Mouse (Mus musculus): ENCODE data around the gene Zfp873. TPM values are rescaled to one million over a fixed set of nuclear protein-coding genes. Genes with fewer than 3 reads are reported as not detected.
"Not testable (repeated sequence)": the region's sequence is repeated elsewhere in the genome, so short reads cannot be mapped to it uniquely, and the experiment has no call there.

Gene Zfp873
- 11.3 TPM in 1 of 2 replicates, not detected in the other for total RNA-seq (2015; ENCODE audit: low replicate concordance)
- 1.6 and 1.8 TPM in 2 replicates for total RNA-seq (2017; ENCODE audit: low replicate concordance)

GRCm38 (mm10) chr10:82047597-82048459 is at the start of gene Zfp873:
Gene Zfp873, plus strand, starts transcription at chr10:82048123.
- ATAC-seq (replicated peaks; ENCODE audit: low FRiP score, poor library complexity, severe bottlenecking), result peak; percentile 75; the same call in 1 of the 2 replicates

- not testable (repeated sequence) for ATAC-seq (replicated peaks; ENCODE audit: low FRiP score, poor library complexity, severe bottlenecking)
Observed at GRCm38 (mm10) chr10:82003209-82003608, 44.7 kb upstream of the Zfp873 start.

GRCm38 (mm10) chr10:82004822-82005221 is 43.1 kb upstream of the Zfp873 start:
- ATAC-seq (replicated peaks; ENCODE audit: low FRiP score, poor library complexity, severe bottlenecking), result not testable (repeated sequence)

- no peak for ATAC-seq (replicated peaks; ENCODE audit: low FRiP score, poor library complexity, severe bottlenecking)
Observed at GRCm38 (mm10) chr10:82042191-82042590, 5.7 kb upstream of the Zfp873 start.

- no peak for ATAC-seq (replicated peaks; ENCODE audit: low FRiP score, poor library complexity, severe bottlenecking)
Observed at GRCm38 (mm10) chr10:82046603-82047002, 1.3 kb upstream of the Zfp873 start.

- not testable (repeated sequence) for ATAC-seq (replicated peaks; ENCODE audit: low FRiP score, poor library complexity, severe bottlenecking)
Observed at GRCm38 (mm10) chr10:82048460-82048804, 509 bp downstream of the Zfp873 start.

- ATAC-seq (replicated peaks; ENCODE audit: low FRiP score, poor library complexity, severe bottlenecking), result not testable (repeated sequence)
Observed at GRCm38 (mm10) chr10:82082728-82083621, 35.1 kb downstream of the Zfp873 start, which contains the start of gene BC024063. Gene BC024063, plus strand, starts transcription at chr10:82083353.

GRCm38 (mm10) chr10:82083622-82083971 is 35.7 kb downstream of the Zfp873 start:
- not testable (repeated sequence) for ATAC-seq (replicated peaks; ENCODE audit: low FRiP score, poor library complexity, severe bottlenecking)

Other genes with a start within 250 kb of the Zfp873 start
- gene Gm4767, start 235.9 kb upstream of the Zfp873 start, total RNA-seq (2015; ENCODE audit: low replicate concordance), result 0.42 and 2.2 TPM in 2 replicates
- 0.08 TPM in 1 of 2 replicates, not detected in the other for gene Gm4767, start 235.9 kb upstream of the Zfp873 start, total RNA-seq (2017; ENCODE audit: low replicate concordance)
- 7.9 TPM in 1 of 2 replicates, not detected in the other for gene Gm32687, start 184.2 kb upstream of the Zfp873 start, total RNA-seq (2015; ENCODE audit: low replicate concordance)
- gene Gm32687, start 184.2 kb upstream of the Zfp873 start, total RNA-seq (2017; ENCODE audit: low replicate concordance), result 2.2 TPM in 1 of 2 replicates, not detected in the other
- 4.7 TPM in 1 of 2 replicates, not detected in the other for gene Zfp781, start 117.6 kb upstream of the Zfp873 start, total RNA-seq (2015; ENCODE audit: low replicate concordance)
- gene Zfp781, start 117.6 kb upstream of the Zfp873 start, total RNA-seq (2017; ENCODE audit: low replicate concordance), result 0.76 TPM in 1 of 2 replicates, not detected in the other
- gene BC024063, start 35.2 kb downstream of the Zfp873 start, total RNA-seq (2015; ENCODE audit: low replicate concordance), result 1.8 TPM in 1 of 2 replicates, not detected in the other
- 0.77 TPM in 1 of 2 replicates, not detected in the other for gene BC024063, start 35.2 kb downstream of the Zfp873 start, total RNA-seq (2017; ENCODE audit: low replicate concordance)
- gene AU041133, start 79.9 kb downstream of the Zfp873 start, total RNA-seq (2015; ENCODE audit: low replicate concordance), result 1.1 TPM in 1 of 2 replicates, not detected in the other
- gene AU041133, start 79.9 kb downstream of the Zfp873 start, total RNA-seq (2017; ENCODE audit: low replicate concordance), result 4.2 TPM in 1 of 2 replicates, not detected in the other
- gene Zfp938, start 193.2 kb downstream of the Zfp873 start, total RNA-seq (2015; ENCODE audit: low replicate concordance), result 1.7 TPM in 1 of 2 replicates, not detected in the other
- gene Zfp938, start 193.2 kb downstream of the Zfp873 start, total RNA-seq (2017; ENCODE audit: low replicate concordance), result not detected in 2 replicates